Mouse (Mus musculus) stomach, postnatal 0 days (tissue): ENCODE data around the gene Cyp4a14. TPM values are rescaled to one million over a fixed set of nuclear protein-coding genes. Genes with fewer than 3 reads are reported as not detected.
"Not testable (repeated sequence)": the region's sequence is repeated elsewhere in the genome, so short reads cannot be mapped to it uniquely, and the experiment has no call there.

Experiments used
- ATAC-seq: fragments of 200-750 bp; cut with Nextera tagmentation; 2 replicates; pipeline ENCODE4 v1.8.0; 2017; ENCODE audit not compliant: low FRiP score, low TSS enrichment
- DNase-seq: peaks from one replicate; pipeline ENCODE4 v3.0.0-alpha.2; 2016; ENCODE audit warnings: low spot score
- H3K27ac ChIP-seq: fragments of 300-500 bp; sonication (generic); replicated peaks from 2 replicates; pipeline ENCODE4 v1.5.1; 2014; ENCODE audit warnings: mild to moderate bottlenecking, control low read depth
- H3K27me3 ChIP-seq: fragments of 300-500 bp; sonication (generic); 2 replicates; pipeline ENCODE4 v1.6.1; 2014; ENCODE audit warnings: low read length; ENCODE audit not compliant: control insufficient read depth, insufficient read depth
- H3K36me3 ChIP-seq: fragments of 300-500 bp; sonication (generic); 2 replicates; pipeline ENCODE4 v1.6.1; 2014; ENCODE audit warnings: low read length, mixed read lengths; ENCODE audit not compliant: control insufficient read depth, insufficient read depth
- H3K4me1 ChIP-seq: fragments of 300-500 bp; sonication (generic); replicated peaks from 2 replicates; pipeline ENCODE4 v1.6.1; 2014; ENCODE audit warnings: antibody characterized with exemption; ENCODE audit not compliant: control insufficient read depth, insufficient read depth
- H3K4me2 ChIP-seq: fragments of 300-500 bp; sonication (generic); replicated peaks from 2 replicates; pipeline ENCODE4 v1.6.1; 2014; ENCODE audit warnings: low read depth, mild to moderate bottlenecking, control low read depth, moderate library complexity
- H3K4me3 ChIP-seq: fragments of 300-500 bp; sonication (generic); 2 replicates; pipeline ENCODE4 v1.5.1; 2014; ENCODE audit warnings: low read depth, low read length, control low read depth
- H3K9ac ChIP-seq: fragments of 300-500 bp; sonication (generic); 2 replicates; pipeline ENCODE4 v1.6.1; 2014; ENCODE audit warnings: mild to moderate bottlenecking, low read length, control low read depth, mixed read lengths
- H3K9me3 ChIP-seq: fragments of 300-500 bp; sonication (generic); 2 replicates; pipeline ENCODE4 v1.6.1; 2016; ENCODE audit warnings: low read length; ENCODE audit not compliant: control insufficient read depth
- CTCF ChIP-seq: IDR thresholded peaks from 2 replicates; pipeline ENCODE4 v1.5.1; 2016; ENCODE audit warnings: antibody characterized with exemption, low read depth, mild to moderate bottlenecking, moderate library complexity
- EP300 ChIP-seq: optimal IDR thresholded peaks from 2 replicates; pipeline ENCODE3; 2016; ENCODE audit warnings: antibody characterized with exemption
- WGBS: fragments of 180-500 bp; shearing (Covaris S2); extraction: QIAGEN DNeasy Blood & Tissue Kit; methylation state at CpG from one replicate; pipeline ENCODE4 v1.1.7; 2014; 5-methylcytosine and 5-hydroxymethylcytosine counted together
- polyA plus RNA-seq: library from polyadenylated mRNA; unstranded; fragments of >200 nt; fragmentation: Nextera tagmentation; extraction: Ambion mirVana; gene quantifications from 2 replicates; pipeline ENCODE4 v1.2.1, GENCODE M21; 2015

The Cyp4a14 gene
- polyA plus RNA-seq, 1 experiment from 2014 or later = 1.2 TPM

DNA sequence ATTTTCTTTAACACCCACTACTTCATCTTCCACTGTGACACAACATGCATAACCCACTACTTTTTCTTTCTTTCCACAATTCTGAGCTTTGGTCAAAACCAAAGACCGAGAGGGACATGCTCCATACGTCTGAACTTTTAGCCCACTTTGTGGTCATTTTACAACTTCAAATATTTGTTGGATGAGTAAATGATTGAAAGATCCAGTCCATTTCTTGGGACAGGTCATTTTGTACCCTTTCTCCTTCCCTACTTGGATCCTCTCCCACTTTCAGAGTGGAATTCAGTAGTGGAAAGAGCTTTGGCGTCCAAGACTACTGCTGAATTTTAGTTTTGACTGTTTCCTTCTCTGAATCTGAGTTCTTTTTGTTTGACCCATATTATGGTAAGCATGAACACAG lies 1.5 kb upstream of the Cyp4a14 start:
- no peak for TF ChIP-seq CTCF
- no peak for TF ChIP-seq EP300
- no peak overlapping the region for H3K4me3 ChIP-seq
- H3K27ac ChIP-seq = no peak overlapping the region
- H3K9ac ChIP-seq = no peak overlapping the region
- H3K27me3 ChIP-seq = no peaks in the 10 kb centered on the region
- no peak overlapping the region for H3K4me2 ChIP-seq
- no peaks in the 10 kb centered on the region for H3K4me1 ChIP-seq
- DNase-seq (no peak), ATAC-seq (no peak)
- no peaks in the 10 kb centered on the region for H3K9me3 ChIP-seq
- no peaks in the 10 kb centered on the region for H3K36me3 ChIP-seq
- WGBS = 68% methylated on average over 3 of the region's 3 CpGs

DNA sequence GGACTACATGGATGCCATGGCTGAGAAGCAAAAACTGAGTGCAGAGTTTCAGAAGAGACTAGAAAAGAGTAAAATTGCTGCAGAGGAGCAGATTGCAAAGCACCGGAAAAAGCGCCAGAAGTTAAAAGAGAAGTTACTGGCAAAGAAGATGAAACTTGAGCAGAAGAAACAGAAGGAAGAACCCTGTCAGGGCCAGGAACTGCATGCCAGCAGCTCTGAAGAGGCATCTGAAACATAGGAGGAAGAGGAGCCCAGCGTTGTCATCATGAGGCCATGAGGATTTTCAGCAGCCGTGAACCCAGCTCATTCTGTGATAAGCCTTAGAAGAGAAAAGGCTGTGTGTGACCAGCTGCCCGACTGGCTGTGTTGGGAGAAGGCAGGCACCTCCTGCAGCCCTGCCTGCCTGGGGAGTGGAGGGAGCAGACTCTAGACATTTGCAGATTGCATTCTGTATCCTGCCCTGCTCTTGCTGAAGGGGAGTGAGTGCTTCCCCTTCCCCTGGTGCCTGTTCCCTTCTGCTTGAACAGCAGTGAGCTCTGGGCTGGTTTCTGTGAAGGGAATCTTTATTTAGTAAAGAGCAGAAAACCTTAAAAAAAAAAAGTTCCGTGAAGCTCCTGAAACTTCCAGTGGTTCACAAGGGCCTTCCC lies 14.8 kb downstream of the Cyp4a14 start:
- Histone ChIP-seq H3K27ac (no peak overlapping the region), H3K9me3 (no peaks in the 10 kb centered on the region), H3K4me2 (no peak overlapping the region), H3K4me1 (no peaks in the 10 kb centered on the region), H3K4me3 (no peak overlapping the region), H3K27me3 (no peaks in the 10 kb centered on the region), H3K9ac (no peak overlapping the region), H3K36me3 (no peaks in the 10 kb centered on the region)
- 53% methylated on average over 6 of the region's 6 CpGs for WGBS
- ATAC-seq (no peak), DNase-seq (no peak)
- no peak for TF ChIP-seq CTCF
- no peak for TF ChIP-seq EP300

DNA sequence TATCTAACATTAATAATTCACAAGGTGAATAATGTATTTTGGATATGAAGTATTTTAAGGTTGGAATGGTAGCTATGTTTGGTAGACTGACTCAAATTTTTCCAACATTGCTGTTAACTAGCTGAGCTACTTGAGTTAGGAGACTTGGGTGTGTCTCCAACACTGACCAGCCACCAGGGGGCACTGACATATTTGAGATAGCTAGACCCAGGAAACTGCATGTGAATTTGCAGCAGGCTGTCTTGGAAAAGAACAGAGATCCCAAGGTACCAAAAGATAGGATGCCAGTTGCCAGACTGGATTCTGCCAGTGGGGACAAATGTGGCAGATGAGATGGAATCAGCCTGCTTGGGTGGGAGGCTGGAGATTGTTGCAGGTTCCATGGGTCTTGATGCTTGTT lies 19.9 kb downstream of the Cyp4a14 start:
- H3K4me3 ChIP-seq, ATAC-seq, H3K36me3 ChIP-seq, H3K9ac ChIP-seq, H3K9me3 ChIP-seq, H3K27me3 ChIP-seq, H3K27ac ChIP-seq, H3K4me1 ChIP-seq, H3K4me2 ChIP-seq: not testable (repeated sequence)
- peak; percentile 14 for DNase-seq
- peak; percentile 62 for TF ChIP-seq CTCF

DNA sequence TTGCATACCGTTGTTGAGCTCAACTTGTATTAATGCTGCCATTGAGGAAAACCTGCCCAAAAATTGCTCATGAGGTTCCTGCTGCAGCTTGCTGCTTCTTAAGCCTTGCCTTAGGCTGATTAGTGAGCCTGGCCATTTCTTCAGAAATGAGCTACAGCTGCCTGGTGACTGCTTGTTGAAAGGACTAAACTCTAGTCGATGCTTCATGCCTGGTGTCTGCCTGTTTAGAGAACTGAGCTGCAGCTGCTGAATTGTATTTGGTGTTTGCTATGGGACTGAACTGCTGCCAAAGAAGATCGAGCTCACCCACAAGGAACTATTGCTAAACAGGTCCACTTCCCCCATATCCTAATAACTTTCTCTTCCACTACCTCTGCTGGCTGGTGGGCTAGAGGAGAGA lies 22.4 kb downstream of the Cyp4a14 start:
- H3K36me3 ChIP-seq, H3K27me3 ChIP-seq, DNase-seq, H3K27ac ChIP-seq, H3K4me2 ChIP-seq, H3K4me3 ChIP-seq, H3K9ac ChIP-seq, H3K4me1 ChIP-seq, ATAC-seq, H3K9me3 ChIP-seq: not testable (repeated sequence)
- WGBS = 57% methylated on average over 3 of the region's 3 CpGs

DNA sequence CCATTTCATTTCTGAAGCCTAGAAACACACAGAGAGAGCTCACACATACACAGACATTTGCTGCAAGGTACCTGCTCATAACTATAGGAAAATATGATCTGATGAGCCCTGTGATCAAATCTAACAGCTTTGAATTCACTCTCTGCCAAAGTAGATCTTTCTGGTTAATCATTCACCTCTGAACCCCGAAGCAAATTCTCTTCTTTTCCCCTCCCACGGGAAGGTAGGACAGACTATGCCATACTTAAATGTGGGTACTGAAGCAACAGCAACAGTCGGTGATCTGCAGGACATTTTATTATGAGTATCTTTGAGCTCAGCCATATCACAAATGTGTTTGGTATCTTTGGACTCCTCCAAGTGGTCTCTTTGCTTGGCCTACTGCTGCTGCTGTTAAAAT lies 43.6 kb downstream of the Cyp4a14 start, which contains the start of gene Cyp4a30b:
Gene Cyp4a30b (plus strand): TSS at position 301 of the 400 bp plus-strand sequence.
- no peak within 1 kb of the TSS for H3K9ac ChIP-seq
- H3K27me3 ChIP-seq = no peaks in the 10 kb centered on the region
- no peaks in the 10 kb centered on the region for H3K36me3 ChIP-seq
- WGBS = 58% methylated on average over 3 of the region's 3 CpGs
- H3K9me3 ChIP-seq = no peaks in the 10 kb centered on the region
- ATAC-seq (no peak), DNase-seq (no peak)
- no peak within 1 kb of the TSS for H3K27ac ChIP-seq
- H3K4me2 ChIP-seq = no peak within 1 kb of the TSS
- H3K4me3 ChIP-seq = no peak within 1 kb of the TSS
- H3K4me1 ChIP-seq = no peaks in the 10 kb centered on the region
- no peak for TF ChIP-seq EP300
- TF ChIP-seq CTCF = no peak

DNA sequence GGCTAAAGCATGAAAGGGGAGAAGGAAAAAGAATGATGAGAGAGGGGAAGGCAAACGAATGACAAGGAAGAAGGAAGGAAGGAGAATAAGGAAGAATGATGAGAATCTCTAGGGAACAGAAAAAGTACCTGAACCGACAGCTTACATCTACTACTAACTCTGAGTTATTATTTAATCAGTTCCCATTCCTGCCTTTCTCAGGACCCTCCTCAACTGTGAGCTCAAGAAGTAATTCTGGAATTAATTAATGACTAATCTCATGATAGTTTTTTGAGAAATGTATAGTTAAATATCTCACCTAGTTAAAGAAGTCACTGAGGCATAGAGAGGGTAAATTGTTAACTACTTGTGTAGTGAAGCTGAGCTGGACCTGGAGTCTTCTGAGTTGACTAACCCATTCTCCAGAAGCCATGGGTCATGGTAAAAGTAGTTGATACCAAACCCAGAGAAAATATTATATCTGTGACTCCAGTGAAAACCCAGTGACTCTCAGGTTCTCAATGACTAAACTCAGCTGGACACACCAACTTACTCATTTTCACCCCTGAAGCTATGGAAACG lies 45.3 kb downstream of the Cyp4a14 start:
- Histone ChIP-seq H3K36me3 (no peaks in the 10 kb centered on the region), H3K4me1 (no peaks in the 10 kb centered on the region), H3K4me2 (no peak overlapping the region), H3K4me3 (no peak overlapping the region), H3K9me3 (no peaks in the 10 kb centered on the region), H3K27me3 (no peaks in the 10 kb centered on the region), H3K27ac (no peak overlapping the region), H3K9ac (no peak overlapping the region)
- 56% methylated on average over 3 of the region's 3 CpGs for WGBS
- TF ChIP-seq EP300 (no peak), CTCF (no peak)
- no peak for DNase-seq
- ATAC-seq = no peak

Other genes with a start within 250 kb of the Cyp4a14 start
- 0.05 TPM in 1 of 2 replicates, not detected in the other for gene Cyp4a12a, start 197.1 kb downstream of the Cyp4a14 start, polyA plus RNA-seq
- not detected in 2 replicates for gene Cyp4a12b, start 84.5 kb downstream of the Cyp4a14 start, polyA plus RNA-seq
- gene Cyp4a30b, start 43.5 kb downstream of the Cyp4a14 start, polyA plus RNA-seq = not detected in 2 replicates
- gene Cyp4a10, start 22.1 kb upstream of the Cyp4a14 start, polyA plus RNA-seq = 0.57 and 0.62 TPM in 2 replicates
- gene Cyp4a31, start 67.5 kb upstream of the Cyp4a14 start, polyA plus RNA-seq = 0.08 and 0.21 TPM in 2 replicates
- 0.08 and 0.21 TPM in 2 replicates for gene Cyp4a32, start 104.8 kb upstream of the Cyp4a14 start, polyA plus RNA-seq
- gene Cyp4b1, start 151.6 kb upstream of the Cyp4a14 start, polyA plus RNA-seq = 1.2 and 1.4 TPM in 2 replicates
- 16.3 and 17.0 TPM in 2 replicates for gene Efcab14, start 241.6 kb upstream of the Cyp4a14 start, polyA plus RNA-seq